Mouse (Mus musculus) small intestine, adult 2 months (tissue): ENCODE results near the gene Ptpdc1.

Experiments used
- CTCF ChIP-seq: fragments of 200-500 bp; IDR thresholded peaks from 2 replicates; pipeline ENCODE4 v1.5.1; 2012; ENCODE audit warnings: low read depth, mild to moderate bottlenecking, control low read depth, inconsistent platforms, low read length, moderate library complexity, mixed read lengths; ENCODE audit not compliant: insufficient replicate concordance, insufficient read length; ENCODE audit errors: extremely low read depth
- POLR2A ChIP-seq: fragments of 200-500 bp; IDR thresholded peaks from 2 replicates; pipeline ENCODE4 v1.6.1; 2012; ENCODE audit warnings: low read depth, mild to moderate bottlenecking, control low read depth, inconsistent platforms, low read length, moderate library complexity

DNA sequence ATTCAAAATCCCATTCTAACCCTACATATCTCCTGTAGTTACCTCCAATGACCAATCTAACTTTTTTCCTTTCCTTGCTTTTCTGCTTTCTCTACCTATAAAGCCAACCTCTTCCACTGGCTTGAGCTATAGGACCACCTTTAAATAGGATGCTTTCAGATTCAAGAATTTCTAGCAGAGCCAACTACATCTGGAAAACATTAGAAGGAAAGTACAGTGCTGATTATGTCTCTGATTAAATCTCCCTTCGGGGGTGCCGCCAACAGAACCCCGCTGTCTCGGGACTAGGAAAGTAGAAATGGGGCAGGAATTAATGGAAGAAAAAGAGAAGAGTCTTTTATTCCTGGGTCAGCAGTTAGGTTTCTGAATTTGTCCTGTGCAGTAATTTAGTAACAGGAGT, 6.6 kb downstream of the Ptpdc1 start:
- no peak for TF ChIP-seq POLR2A
- TF ChIP-seq CTCF: no peak
